Mouse (Mus musculus) lung, adult 2 months (tissue): ENCODE measurements at regions not wholly inside any gene's neighbourhood (a gene's known extent, or its start where the extent isn't known, plus 50 kb on each side); places are given as distances from the start of the nearest gene placed in this dataset.

ENCODE experiments used
- CTCF ChIP-seq: fragments of 200-500 bp; IDR thresholded peaks from 2 replicates; pipeline ENCODE4 v1.5.1; 2011; ENCODE audit warnings: mild to moderate bottlenecking, low read length, control low read depth; ENCODE audit not compliant: insufficient read depth
- POLR2A ChIP-seq: fragments of 200-500 bp; IDR thresholded peaks from 2 replicates; pipeline ENCODE4 v1.6.1; 2011; ENCODE audit warnings: low read depth, mild to moderate bottlenecking, control low read depth, low read length, borderline replicate concordance; ENCODE audit errors: extremely low read depth

DNA sequence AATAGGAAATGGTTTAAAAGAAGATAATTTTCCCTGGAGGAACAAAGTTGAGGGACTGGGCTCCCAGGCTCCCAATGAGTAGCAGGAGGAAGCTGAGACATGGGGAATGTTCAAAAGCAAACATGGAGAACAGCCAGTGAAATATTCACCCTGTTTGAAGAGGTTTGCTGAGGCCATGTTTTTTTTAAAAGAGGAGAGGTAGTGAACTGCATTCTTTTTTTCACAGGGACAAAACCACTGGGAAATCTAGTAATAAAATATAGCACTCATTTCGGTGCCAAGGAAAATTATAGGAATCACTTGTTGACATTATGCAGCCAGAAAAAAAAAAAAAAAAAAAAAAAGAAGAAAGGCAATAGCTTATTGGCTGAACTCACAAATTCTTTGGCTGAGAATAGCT lies 246.3 kb upstream of the Cdh11 start:
- TF ChIP-seq CTCF = no peak
- no peak for TF ChIP-seq POLR2A
